Mouse (Mus musculus): ENCODE measurements at regions not wholly inside any gene's neighbourhood (a gene's known extent, or its start where the extent isn't known, plus 50 kb on each side); places are given as distances from the start of the nearest gene placed in this dataset.

- TF ChIP-seq CTCF (IDR thresholded peaks at IDR 0.05; ENCODE audit: borderline replicate concordance, control insufficient read depth, extremely low read depth, insufficient read depth, low read length, poor library complexity) (no peak), POLR2A (IDR thresholded peaks at IDR 0.05; ENCODE audit: control insufficient read depth, extremely low read depth, insufficient read depth, low read length, poor library complexity) (no peak)
Measured at GRCm38 (mm10) chr9:94169905-94170612, 367.8 kb downstream of the 1190002N15Rik start.

Measured in thymus, adult 2 months (tissue).